Mouse (Mus musculus) C2C12 (cell line): ENCODE results near the gene Usp37.

Source experiments
- CEBPB ChIP-seq: IDR thresholded peaks from one replicate; pipeline ENCODE4 v1.6.1; 2011; ENCODE audit warnings: low read depth, mild to moderate bottlenecking, control low read depth, moderate library complexity
- CTCF ChIP-seq: IDR thresholded peaks from one replicate; pipeline ENCODE4 v1.5.1; 2011; ENCODE audit not compliant: control insufficient read depth, insufficient read depth, insufficient read length
- FOSL1 ChIP-seq: IDR thresholded peaks from one replicate; pipeline ENCODE4 v1.8.0; 2011; ENCODE audit warnings: mild to moderate bottlenecking, low read length; ENCODE audit not compliant: poor library complexity, insufficient read depth, severe bottlenecking
- MAX ChIP-seq: IDR thresholded peaks from one replicate; pipeline ENCODE4 v1.6.1; 2011; ENCODE audit warnings: mild to moderate bottlenecking, control low read depth
- MYOD1 ChIP-seq: IDR thresholded peaks from one replicate; pipeline ENCODE4 v1.6.1; 2011; ENCODE audit warnings: low read depth; ENCODE audit not compliant: control insufficient read depth, insufficient read length
- MYOG ChIP-seq: IDR thresholded peaks from one replicate; pipeline ENCODE4 v1.6.1; 2011; ENCODE audit not compliant: control insufficient read depth, insufficient read length; ENCODE audit errors: extremely low read depth
- USF1 ChIP-seq: IDR thresholded peaks from one replicate; pipeline ENCODE4 v1.6.1; 2011; ENCODE audit warnings: low read depth, mild to moderate bottlenecking, control low read depth, moderate library complexity

DNA sequence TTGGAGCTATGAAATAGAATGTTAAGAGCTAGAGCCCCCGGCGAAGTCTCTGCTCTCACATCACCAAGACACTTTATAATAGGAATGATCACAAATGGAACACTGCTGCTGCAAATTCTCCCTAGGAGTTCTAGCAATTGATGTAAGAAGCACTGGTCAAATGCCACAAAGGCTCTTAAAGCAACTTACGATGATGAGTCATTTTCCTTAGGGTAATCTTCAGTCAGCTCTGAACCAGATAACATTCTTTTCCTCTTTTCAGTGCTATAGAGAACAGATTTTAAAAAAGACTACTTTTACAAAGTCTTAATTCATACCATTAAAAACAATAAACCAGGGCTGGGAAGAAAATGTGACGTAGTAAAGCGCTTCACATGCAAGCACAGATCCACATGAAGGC lies 58.3 kb downstream of the Usp37 start:
- no peak for TF ChIP-seq MYOD1
- no peak for TF ChIP-seq CTCF
- TF ChIP-seq MYOG, result no peak
- no peak for TF ChIP-seq MAX
- no peak for TF ChIP-seq USF1
- no peak for TF ChIP-seq CEBPB
- TF ChIP-seq FOSL1, result no peak
